Mouse (Mus musculus): Measurements from ENCODE around the gene Spry1.

- TF ChIP-seq POLR2A (IDR thresholded peaks at IDR 0.05; ENCODE audit: insufficient read depth, low read depth, low read length) (no peak), CTCF (IDR thresholded peaks at IDR 0.05) (no peak), EP300 (IDR thresholded peaks at IDR 0.05; ENCODE audit: insufficient read depth, low read depth, low read length) (peak; percentile 32; the same call in 1 of the 2 replicates)
Observed at GRCm38 (mm10) chr3:37605876-37606238, 33.9 kb upstream of the Spry1 start.

Data from heart, adult 2 months (tissue).